Mouse (Mus musculus): ENCODE measurements around the gene Nt5dc3. TPM values are rescaled to one million over a fixed set of nuclear protein-coding genes. Genes with fewer than 3 reads are reported as not detected.
A peak's percentile ranks its signal among the peaks of the same experiment; 100 is the strongest.

The Nt5dc3 gene
- 4.3 and 4.6 TPM in 2 replicates for polyA plus RNA-seq (2016; fragmentation: Nextera tagmentation; extraction: Ambion mirVana)

DNA sequence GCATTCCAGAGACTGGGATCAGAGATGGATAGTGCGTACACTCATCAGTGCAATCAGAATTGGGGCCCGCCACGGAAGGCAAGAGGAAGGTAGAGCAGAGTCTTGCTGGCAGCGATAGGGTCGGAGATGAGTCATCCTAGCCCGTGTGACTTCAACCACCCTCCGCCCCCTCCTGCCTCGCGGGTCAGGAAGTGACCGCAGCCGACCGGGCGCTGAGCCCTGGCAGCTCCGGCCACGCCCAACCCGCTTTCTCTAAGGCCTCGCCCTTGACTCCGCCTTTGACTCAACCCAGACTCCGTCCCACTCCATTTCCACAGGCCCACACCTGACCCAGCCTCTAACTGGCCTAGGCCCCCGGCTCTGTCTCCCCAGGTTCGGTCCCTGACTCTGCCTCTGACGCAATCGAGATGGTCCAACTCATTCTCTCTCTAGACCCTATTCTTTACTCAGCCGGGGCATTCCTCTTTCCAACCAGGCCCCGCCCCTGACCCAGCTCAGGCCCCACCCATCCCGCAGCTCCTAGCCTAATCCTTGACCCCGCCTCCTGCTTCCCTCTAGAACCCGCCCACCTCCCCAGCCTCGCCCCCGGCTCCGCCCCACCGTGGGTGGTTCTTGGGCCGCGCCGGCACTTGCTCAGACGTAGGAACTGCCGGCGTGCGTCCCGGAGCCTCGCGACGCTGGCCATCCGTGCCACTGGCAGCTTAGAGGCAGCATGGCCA, at the start of gene Nt5dc3:
Gene Nt5dc3 (plus strand): TSS at position 608 of the 719 bp plus-strand sequence.
- H3K4me2 ChIP-seq (replicated peaks): peak within 1 kb of the TSS; percentile 97
- H3K4me3 ChIP-seq: peak within 1 kb of the TSS; percentile 63

DNA sequence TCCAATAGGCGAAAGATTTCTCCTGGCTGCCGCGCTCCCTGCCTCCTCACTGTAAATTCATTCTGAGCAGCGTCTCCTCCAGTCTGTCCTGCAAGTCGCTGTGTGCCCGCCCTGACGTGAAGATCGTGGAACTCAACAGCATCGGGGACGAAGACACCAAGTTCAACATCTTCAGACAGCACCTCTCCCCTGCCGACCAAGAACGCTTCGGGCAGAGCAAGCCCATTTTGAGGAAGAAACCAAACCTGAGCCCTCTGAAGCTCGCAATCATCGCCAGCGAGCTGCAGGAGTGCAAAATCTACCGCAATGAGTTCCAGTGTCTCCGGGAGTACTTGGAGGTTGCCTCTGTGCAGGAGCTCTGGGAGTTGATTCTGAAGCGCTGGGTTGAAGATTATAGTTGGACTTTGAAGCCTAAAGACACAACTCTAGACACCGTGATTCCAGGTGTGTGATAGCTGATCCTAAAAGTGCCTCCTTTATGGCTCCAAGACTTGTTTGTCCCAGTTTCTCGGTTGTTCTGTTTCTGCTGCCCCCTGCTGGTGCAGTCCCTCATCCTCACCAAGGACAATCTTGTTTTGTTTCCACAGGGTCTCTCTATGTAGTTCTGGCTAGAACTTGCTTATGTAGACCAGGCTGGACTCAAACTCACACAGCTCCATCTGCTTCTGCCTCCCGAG, 47.8 kb upstream of the Nt5dc3 start:
- peak overlapping the region; percentile 52 for H3K9ac ChIP-seq
- no peaks in the 10 kb centered on the region for H3K27me3 ChIP-seq (replicated peaks)
- no peak overlapping the region for H3K27ac ChIP-seq
- 0 out of 2 replicates have a peak, but pooled peaks cover 4% of the 10 kb centered on the region for H3K4me1 ChIP-seq
- ATAC-seq (ENCODE audit: low FRiP score, low read depth): peak; percentile 38; the same call in 1 of the 2 replicates
- peak overlapping the region; percentile 68 for H3K4me2 ChIP-seq (replicated peaks)
- 12% methylated on average over 22 of the region's 22 CpGs for WGBS
- H3K9me3 ChIP-seq: no peaks in the 10 kb centered on the region
- peak overlapping the region; percentile 33 for H3K4me3 ChIP-seq
- H3K36me3 ChIP-seq: no peaks in the 10 kb centered on the region

More for the DNA sequence above, at the start of gene Nt5dc3:
- Histone ChIP-seq H3K36me3 (no peaks in the 10 kb centered on the region), H3K27ac (no peak within 1 kb of the TSS), H3K9ac (peak within 1 kb of the TSS; percentile 67), H3K9me3 (no peaks in the 10 kb centered on the region), H3K4me1 (peaks cover 16% of the 10 kb centered on the region; the same call in 1 of the 2 replicates), H3K27me3 (replicated peaks) (peaks cover 10% of the 10 kb centered on the region)
- under 1% methylated on average over 44 of the region's 44 CpGs for WGBS
- peak; percentile 93 for ATAC-seq (ENCODE audit: low FRiP score, low read depth)

DNA sequence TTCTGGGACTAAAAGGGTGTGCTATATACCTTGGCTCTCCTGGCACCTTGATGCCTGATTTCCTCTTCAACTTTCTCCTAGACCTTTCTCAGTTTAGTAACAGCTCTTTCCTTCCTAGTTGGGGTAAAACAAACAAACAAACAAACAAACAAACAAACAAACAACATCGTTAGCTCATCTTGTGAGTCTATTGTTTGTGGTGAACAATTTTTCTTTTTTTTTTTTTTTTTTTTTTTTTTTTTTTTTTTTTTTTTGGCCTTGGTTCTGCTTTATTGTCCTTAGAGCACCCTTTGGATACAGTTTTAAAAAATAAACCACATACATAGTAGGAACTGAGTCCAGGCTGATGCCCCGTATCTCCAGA, 47.3 kb upstream of the Nt5dc3 start:
- 66% methylated on average over 2 of the region's 2 CpGs for WGBS
- peak overlapping the region; percentile 33; the same call in 1 of the 2 replicates for H3K4me3 ChIP-seq
- ATAC-seq (ENCODE audit: low FRiP score, low read depth): no peak
- no peaks in the 10 kb centered on the region for H3K36me3 ChIP-seq
- H3K9me3 ChIP-seq: no peaks in the 10 kb centered on the region
- H3K4me1 ChIP-seq: 0 out of 2 replicates have a peak, but pooled peaks cover 4% of the 10 kb centered on the region
- no peaks in the 10 kb centered on the region for H3K27me3 ChIP-seq (replicated peaks)
- H3K4me2 ChIP-seq (replicated peaks): no peak overlapping the region
- H3K9ac ChIP-seq: no peak overlapping the region
- H3K27ac ChIP-seq: no peak overlapping the region

DNA sequence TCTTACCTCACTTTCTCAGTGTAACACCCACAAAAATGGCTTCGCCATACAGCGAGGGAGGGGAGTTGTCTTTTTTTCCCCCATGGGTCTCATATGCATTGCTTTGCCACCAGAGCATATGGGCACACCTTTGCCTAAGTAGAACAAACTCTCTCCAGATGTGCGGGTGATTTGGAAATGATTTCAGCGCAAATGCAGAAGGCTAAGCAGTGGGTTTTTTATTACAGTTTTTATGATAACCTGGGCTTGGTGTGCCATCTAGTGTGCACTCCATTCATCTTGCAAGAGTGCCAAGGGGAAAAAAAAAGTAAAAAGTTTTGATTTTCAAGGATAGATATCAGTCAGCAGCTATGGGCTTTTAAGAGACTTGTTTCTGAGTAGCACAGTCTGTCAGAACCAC, 43.8 kb upstream of the Nt5dc3 start:
- H3K4me3 ChIP-seq: no peak overlapping the region
- H3K9me3 ChIP-seq: no peaks in the 10 kb centered on the region
- no peak for ATAC-seq (ENCODE audit: low FRiP score, low read depth)
- 90% methylated on average over 4 of the region's 4 CpGs for WGBS
- H3K4me2 ChIP-seq (replicated peaks): no peak overlapping the region
- no peak overlapping the region for H3K9ac ChIP-seq
- H3K27ac ChIP-seq: no peak overlapping the region
- no peaks in the 10 kb centered on the region for H3K4me1 ChIP-seq
- no peaks in the 10 kb centered on the region for H3K27me3 ChIP-seq (replicated peaks)
- no peaks in the 10 kb centered on the region for H3K36me3 ChIP-seq

DNA sequence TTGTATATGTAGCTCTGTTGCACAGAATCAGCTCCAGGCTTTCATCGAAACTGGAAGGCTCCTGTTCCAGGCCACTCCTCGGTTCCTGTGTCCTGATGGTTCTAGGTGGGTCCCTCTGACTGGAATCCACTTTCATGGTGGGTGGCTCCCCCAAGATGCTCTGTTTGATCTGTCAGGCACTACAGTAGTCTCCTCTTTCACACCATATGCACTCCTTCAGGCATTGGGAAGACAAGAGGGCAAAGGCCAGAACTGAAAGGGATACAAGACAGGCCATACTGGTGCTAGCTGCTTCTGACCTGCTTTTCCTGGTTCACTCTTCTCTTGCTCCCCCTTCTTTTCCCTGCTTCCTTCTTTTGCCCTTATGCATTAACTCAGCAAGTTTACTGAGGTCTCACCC, 35.9 kb upstream of the Nt5dc3 start:
- Histone ChIP-seq H3K27me3 (replicated peaks) (no peaks in the 10 kb centered on the region), H3K9ac (no peak overlapping the region), H3K4me1 (no peaks in the 10 kb centered on the region), H3K36me3 (no peaks in the 10 kb centered on the region), H3K9me3 (no peaks in the 10 kb centered on the region), H3K4me3 (no peak overlapping the region), H3K4me2 (replicated peaks) (no peak overlapping the region), H3K27ac (no peak overlapping the region)
- WGBS: 92% methylated on average over 2 of the region's 2 CpGs
- ATAC-seq (ENCODE audit: low FRiP score, low read depth): no peak

DNA sequence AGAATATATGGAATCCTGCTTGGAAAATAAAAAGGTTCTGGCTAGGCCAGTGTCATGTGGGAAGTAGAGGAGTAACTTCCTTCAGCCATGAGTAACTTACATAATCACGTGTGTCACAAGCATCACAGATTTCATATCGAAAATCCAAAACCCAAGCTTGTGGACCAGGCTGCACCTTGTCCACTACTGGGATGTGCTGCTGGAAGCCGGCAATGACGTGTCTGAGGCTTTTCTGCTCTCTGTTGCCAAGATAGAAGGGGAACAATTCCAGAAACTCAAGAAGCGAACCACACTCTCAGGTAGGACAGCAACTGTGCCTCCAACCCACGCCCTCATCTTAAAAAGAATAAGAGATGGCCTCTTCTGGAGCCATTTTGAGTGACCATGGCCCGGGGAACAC, 34.5 kb upstream of the Nt5dc3 start:
- ATAC-seq (ENCODE audit: low FRiP score, low read depth): no peak
- Histone ChIP-seq H3K9me3 (no peaks in the 10 kb centered on the region), H3K4me2 (replicated peaks) (no peak overlapping the region), H3K4me1 (no peaks in the 10 kb centered on the region), H3K4me3 (no peak overlapping the region), H3K27me3 (replicated peaks) (no peaks in the 10 kb centered on the region), H3K36me3 (no peaks in the 10 kb centered on the region), H3K27ac (no peak overlapping the region), H3K9ac (no peak overlapping the region)
- 88% methylated on average over 7 of the region's 7 CpGs for WGBS

DNA sequence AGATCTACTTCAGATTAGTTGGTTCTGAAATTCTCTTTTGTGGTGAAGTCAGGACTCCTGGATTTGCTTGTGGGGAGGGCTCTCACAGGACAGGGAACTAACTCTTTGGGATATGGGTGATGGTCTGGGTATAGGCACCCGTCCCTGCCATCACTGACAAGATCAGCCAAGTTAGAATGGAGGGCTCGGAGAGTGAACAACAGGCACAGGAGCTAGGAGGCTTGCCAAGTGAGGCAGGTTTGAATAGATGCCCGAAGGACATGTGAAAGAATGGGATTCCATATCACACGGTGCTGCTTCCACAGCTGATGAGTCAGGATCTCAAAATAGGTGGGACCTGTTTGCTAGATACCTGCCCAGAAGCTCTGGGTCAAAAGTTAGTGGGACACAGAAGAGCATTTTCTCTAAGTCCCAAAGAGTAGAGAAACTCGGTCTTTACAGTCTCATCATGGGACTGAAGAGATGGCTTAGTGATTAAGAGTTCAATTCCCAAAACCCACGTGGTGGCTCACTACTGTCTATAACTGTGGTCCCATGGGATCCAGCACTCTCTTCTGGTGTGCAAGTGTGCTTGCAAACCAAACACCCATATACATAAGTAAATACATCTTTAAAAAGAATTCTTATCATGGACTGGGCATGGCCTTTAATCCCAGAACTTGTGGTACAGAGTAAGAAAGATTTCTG, 22.8 kb upstream of the Nt5dc3 start:
- Histone ChIP-seq H3K27ac (no peak overlapping the region), H3K9me3 (no peaks in the 10 kb centered on the region), H3K4me3 (no peak overlapping the region), H3K4me2 (replicated peaks) (no peak overlapping the region), H3K27me3 (replicated peaks) (no peaks in the 10 kb centered on the region), H3K36me3 (no peaks in the 10 kb centered on the region), H3K4me1 (no peaks in the 10 kb centered on the region), H3K9ac (no peak overlapping the region)
- WGBS: 87% methylated on average over 6 of the region's 6 CpGs
- no peak for ATAC-seq (ENCODE audit: low FRiP score, low read depth)

DNA sequence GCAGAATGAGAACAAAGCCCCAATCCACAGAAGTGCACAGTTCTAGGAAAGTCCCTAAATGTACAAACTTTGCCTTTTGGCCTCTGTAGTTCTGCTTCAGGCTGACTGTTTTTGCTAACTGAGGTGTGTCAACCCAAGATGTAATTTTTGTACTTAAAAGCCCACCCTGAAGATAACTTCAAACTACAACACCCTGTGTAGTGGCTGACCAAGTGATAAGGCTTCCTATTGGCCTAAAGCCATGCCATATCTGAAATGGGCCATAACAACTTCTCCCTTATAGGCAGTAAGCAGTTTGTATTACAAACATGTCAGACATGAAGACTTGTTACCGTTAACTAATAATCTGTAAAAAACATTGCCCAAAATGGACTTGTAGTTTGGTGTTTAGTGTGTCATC, 21.1 kb upstream of the Nt5dc3 start:
- Histone ChIP-seq H3K4me1 (no peaks in the 10 kb centered on the region), H3K27me3 (replicated peaks) (no peaks in the 10 kb centered on the region), H3K9ac (no peak overlapping the region), H3K36me3 (no peaks in the 10 kb centered on the region), H3K4me2 (replicated peaks) (no peak overlapping the region), H3K27ac (no peak overlapping the region), H3K4me3 (no peak overlapping the region), H3K9me3 (no peaks in the 10 kb centered on the region)
- WGBS: 95% methylated on average over 1 of the region's 1 CpGs
- ATAC-seq (ENCODE audit: low FRiP score, low read depth): no peak

DNA sequence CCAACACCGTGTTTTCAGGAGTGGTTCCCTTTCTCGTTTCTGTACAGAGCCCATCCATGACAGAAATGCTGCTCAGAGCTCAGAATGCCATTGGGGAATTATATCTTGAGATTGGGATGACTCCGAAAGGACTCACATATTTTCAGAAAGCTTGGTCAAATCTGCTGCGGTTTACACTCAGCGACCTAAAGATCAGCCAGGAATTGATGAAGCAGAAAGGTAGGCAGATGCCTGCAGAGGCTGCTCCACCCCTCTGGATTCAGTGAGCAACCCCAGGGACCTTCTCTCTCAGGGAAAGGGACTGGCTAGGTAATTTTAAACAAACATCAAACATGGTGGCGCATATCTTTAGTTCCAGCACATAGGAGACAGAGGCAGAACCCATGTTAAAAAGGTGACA, 20.6 kb upstream of the Nt5dc3 start:
- no peaks in the 10 kb centered on the region for H3K4me1 ChIP-seq
- H3K4me3 ChIP-seq: no peak overlapping the region
- no peak overlapping the region for H3K9ac ChIP-seq
- no peak overlapping the region for H3K27ac ChIP-seq
- H3K27me3 ChIP-seq (replicated peaks): no peaks in the 10 kb centered on the region
- ATAC-seq (ENCODE audit: low FRiP score, low read depth): no peak
- no peak overlapping the region for H3K4me2 ChIP-seq (replicated peaks)
- 91% methylated on average over 6 of the region's 6 CpGs for WGBS
- no peaks in the 10 kb centered on the region for H3K36me3 ChIP-seq
- no peaks in the 10 kb centered on the region for H3K9me3 ChIP-seq

DNA sequence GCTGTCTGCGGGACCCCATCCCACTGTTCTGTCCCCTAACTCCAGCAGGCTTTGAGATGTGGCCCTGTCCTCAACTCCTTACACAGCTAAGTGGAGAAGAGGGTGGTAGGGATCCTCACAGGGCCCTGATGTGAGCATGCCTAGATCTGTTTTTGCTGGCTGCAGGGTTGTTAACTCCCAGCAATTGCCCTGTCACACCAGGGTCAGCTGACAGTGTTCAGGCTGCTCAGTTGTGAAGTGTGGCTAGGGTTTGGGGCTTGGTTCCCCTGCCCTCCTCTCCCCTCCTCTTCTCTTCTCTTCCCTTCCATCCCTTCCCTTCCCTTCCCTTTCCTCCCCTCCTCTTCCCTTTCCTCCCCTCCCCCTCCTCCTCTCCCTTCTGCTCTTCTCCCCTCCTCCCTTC, 17.6 kb upstream of the Nt5dc3 start:
- WGBS: 65% methylated on average over 1 of the region's 1 CpGs
- no peak for ATAC-seq (ENCODE audit: low FRiP score, low read depth)
- Histone ChIP-seq H3K4me2 (replicated peaks) (no peak overlapping the region), H3K4me1 (no peaks in the 10 kb centered on the region), H3K27me3 (replicated peaks) (no peaks in the 10 kb centered on the region), H3K36me3 (no peaks in the 10 kb centered on the region), H3K9ac (no peak overlapping the region), H3K4me3 (no peak overlapping the region), H3K9me3 (no peaks in the 10 kb centered on the region), H3K27ac (no peak overlapping the region)

DNA sequence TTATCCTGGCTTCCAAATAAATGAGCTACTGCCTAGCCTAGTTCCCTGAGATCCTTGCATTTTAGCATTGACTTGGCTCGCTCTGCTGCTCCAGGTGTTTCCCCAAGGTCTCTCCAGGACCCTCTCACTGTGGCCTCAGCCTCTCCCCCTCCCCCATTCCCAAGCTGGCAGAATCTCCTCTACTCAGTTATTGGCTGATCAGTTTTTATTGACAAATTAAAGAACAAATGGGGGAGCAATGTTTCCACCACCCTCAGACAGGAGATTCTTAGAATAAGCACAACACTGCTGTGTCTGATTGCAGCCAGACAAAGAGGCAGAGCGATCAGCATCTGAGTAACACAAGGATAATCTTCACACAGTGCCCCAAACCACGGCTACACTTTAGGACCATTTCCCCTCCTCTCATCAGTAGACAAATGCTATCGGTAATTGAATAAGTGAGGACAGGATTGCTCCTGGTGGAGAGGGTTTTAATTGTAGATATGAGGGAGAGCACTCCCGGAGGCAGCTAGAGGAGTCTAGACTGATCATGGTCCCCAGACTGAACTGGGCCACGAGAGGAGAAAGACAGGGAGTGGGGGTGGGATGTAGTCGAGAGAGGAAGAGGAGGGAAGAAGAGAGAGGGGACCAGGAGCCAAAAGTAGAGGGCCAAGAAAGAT, 17.0 kb upstream of the Nt5dc3 start:
- Histone ChIP-seq H3K27me3 (replicated peaks) (no peaks in the 10 kb centered on the region), H3K9ac (no peak overlapping the region), H3K4me2 (replicated peaks) (no peak overlapping the region), H3K9me3 (no peaks in the 10 kb centered on the region), H3K27ac (no peak overlapping the region), H3K4me1 (no peaks in the 10 kb centered on the region), H3K4me3 (no peak overlapping the region), H3K36me3 (no peaks in the 10 kb centered on the region)
- no peak for ATAC-seq (ENCODE audit: low FRiP score, low read depth)
- 29% methylated on average over 7 of the region's 7 CpGs for WGBS

DNA sequence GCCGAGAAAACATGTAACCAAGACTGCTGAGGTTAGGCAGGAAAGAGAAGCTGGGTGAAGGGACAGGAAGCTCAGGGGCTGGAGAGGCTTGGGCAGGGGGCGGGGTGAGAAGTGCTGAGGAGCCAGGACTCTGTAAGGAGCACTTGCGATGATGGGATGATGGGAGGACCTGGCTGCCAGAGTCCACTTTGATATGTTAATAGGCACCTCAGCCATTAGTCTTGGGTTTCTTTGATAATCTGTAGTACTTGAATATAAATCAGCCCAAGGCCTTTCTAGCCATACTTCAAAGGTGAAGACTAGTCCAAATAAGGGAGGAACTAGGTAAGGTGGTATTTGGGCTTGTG, 16.4 kb upstream of the Nt5dc3 start:
- ATAC-seq (ENCODE audit: low FRiP score, low read depth): no peak
- 43% methylated on average over 3 of the region's 3 CpGs for WGBS
- Histone ChIP-seq H3K4me3 (no peak overlapping the region), H3K27ac (no peak overlapping the region), H3K4me1 (no peaks in the 10 kb centered on the region), H3K36me3 (no peaks in the 10 kb centered on the region), H3K9me3 (no peaks in the 10 kb centered on the region), H3K9ac (no peak overlapping the region), H3K4me2 (replicated peaks) (no peak overlapping the region), H3K27me3 (replicated peaks) (no peaks in the 10 kb centered on the region)

Measured in neural tube, embryonic 12.5 days (tissue).